Mouse (Mus musculus): ENCODE measurements around the gene Psrc1.

The Psrc1 gene

DNA sequence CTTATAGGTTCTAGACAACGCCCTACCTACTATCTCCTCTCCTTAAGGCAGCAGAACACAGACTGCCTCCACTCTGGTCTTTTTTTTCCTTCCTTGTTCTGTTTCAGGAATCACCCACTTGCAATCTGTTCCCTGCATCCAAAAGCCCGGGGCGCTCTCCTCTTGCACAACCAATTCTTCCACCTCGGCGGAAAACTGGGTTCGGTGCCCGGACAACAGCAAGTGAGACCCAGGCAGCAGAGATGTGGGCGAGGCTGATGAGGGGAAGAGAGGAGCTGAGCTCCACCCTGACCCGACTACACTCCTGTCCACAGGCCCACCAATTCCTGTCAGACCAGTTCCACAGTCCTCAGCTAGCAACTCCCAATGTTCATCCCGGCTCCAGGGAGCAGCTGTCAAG, 2.5 kb downstream of the Psrc1 start:
- DNase-seq (ENCODE audit: low spot score in 2 of 2), result no peak

- DNase-seq (ENCODE audit: low spot score in 2 of 2), result peak; percentile 90 to 96
These were observed 5.5 kb downstream of the Psrc1 start for GRCm38 (mm10) chr3:108389111-108389545.

DNA sequence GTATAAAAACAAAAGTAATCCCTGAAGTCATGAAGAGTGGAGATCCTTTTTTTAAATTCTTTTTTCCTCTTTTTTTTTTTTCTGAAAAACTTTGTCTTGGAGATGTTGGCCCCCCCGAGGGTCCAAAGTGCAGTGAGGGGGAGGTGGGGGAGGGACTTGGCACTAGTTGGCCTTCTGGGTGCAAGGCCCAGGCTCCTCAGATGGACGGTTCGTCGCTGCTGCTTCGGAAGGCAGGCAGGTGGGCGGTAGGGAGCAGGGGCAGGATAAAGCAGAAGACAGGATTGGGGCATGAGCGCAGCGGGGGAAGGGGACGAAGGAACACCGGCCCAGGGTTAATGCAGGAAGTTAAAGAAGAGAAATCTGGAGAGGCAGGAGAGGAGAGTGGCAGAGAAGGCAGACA, 8.7 kb downstream of the Psrc1 start:
- no peak for DNase-seq (ENCODE audit: low spot score in 2 of 2)

DNA sequence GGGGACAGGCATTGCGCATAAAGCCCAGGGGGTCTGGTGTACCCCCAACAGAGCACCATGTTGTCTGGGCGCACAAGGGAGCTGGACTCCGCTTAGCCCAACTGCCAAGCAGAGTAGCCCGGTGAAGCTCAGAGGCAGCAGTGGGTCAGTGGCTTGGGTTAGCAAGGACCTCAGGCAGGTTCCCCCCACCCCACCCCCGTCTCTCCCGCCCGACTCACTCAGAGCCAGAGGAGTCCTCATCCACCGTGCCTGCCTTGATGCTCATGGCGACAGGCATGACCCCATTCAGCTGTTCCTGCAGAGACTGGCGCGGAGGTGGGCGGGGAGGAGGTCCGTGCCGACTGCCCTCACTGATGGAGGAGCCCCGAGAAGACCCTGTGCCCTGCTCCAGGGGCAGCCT, 9.2 kb downstream of the Psrc1 start:
- no peak for DNase-seq (ENCODE audit: low spot score in 2 of 2)

DNA sequence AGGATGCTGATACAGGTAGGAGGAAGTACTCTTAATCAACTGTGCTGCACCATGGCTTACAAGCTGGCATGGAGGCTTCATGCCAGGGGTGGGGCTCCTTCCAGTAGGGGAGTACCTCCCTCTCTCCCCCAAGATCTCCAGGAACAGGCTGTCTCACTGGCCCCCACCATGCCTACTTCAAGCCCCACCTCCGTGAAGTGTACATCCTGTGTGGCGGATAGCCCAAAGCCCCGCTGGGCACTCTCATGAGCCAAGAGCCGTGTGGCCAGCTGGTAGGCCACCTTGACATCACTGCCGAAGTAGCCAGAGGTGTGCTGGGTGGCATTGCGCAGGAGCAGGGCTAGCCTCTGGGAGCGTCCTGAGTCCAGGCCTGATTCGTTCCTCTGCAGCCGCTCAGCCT, 14.6 kb downstream of the Psrc1 start:
- no peak for DNase-seq (ENCODE audit: low spot score in 2 of 2)

GRCm38 (mm10) chr3:108400442-108400841, 16.8 kb downstream of the Psrc1 start:
- no peak for DNase-seq (ENCODE audit: low spot score in 2 of 2)

GRCm38 (mm10) chr3:108401692-108402527, 18.3 kb downstream of the Psrc1 start:
- peak; percentile 84 to 91 for DNase-seq (ENCODE audit: low spot score in 2 of 2)

DNA sequence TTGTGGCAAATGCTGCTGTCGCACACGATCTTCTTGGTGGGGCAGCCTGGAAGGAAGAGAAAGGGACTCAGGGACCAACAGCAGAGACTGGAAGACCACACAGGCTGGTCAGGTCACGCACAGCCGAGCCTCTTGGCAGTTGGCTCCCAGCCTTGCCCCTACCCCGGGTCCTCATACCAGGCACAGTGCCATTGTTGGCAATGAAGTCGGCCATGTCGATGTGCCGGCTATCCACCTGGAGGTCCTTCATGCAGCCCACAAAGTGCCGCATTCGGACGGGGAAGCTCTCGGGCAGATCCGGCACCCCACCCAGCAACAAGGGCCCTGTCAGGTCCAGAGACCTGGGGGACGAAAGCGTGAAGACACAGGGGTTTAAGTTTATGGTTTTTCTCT, 18.9 kb downstream of the Psrc1 start:
- DNase-seq (ENCODE audit: low spot score in 2 of 2), result no peak

DNA sequence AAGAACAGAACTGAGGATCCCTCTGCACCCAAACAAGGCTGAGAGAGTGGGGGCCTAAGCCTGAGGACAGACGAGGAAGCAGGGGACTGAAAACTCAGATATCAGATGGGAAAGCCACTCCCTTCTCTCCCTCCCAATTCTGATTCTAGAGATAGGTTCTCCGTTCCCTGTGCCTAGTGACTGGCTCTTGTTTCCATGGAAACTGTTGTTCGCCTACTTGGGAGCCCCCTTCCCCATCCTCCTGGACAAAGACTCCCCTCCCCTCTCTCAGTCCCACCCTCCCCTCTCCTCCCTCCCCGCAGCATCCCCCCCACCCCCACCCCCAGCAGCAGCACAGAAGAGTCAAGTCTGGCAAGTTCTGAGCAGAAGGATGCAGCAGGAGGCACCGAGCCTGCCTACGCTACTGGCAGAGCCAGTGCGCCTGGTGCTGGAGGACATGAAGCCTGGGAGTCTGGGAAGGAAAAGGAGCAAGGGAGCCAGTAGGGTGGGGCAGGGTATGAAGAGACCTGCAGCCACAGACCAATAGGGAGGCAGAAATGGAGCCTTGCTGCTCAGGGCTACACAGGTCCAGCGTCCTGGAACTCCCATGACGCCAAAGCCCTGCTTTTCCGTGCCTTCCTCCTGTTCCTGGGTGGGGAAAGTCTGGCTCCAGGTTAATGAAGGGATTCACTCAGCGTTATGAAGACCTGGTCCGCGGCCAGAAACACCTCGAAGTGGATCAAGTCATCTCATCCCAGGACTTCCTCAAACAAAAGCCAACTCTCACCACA, 22.1 kb downstream of the Psrc1 start:
- no peak for DNase-seq (ENCODE audit: low spot score in 2 of 2)

DNA sequence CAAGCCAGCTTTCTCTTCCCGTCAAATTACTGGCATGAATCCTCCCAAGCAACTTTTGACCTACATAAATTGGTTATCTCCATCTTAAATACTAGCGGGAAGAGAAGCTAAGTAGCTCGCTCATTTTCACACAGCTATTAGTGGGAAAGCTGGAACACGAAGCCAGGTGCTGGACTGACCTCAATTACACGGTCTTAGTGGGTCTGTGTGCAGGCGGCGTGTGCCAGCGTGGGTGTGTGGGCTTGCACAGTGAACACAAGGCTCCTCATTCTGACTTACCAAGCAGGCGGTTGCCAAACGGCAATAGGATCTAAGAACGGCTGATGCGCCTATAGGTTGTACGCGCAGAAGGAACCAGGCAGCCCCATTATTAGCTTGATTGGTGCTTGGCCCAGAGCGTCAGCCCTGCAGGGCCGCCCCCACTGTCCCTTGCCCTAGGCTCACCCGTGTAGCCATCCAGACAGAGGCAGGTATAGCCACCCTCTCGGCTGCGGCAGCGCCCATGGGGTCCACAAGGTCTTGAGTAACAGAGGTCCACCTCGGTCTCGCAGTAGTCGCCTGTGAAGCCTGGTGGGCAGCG, 22.8 kb downstream of the Psrc1 start:
- no peak for DNase-seq (ENCODE audit: low spot score in 2 of 2)

DNA sequence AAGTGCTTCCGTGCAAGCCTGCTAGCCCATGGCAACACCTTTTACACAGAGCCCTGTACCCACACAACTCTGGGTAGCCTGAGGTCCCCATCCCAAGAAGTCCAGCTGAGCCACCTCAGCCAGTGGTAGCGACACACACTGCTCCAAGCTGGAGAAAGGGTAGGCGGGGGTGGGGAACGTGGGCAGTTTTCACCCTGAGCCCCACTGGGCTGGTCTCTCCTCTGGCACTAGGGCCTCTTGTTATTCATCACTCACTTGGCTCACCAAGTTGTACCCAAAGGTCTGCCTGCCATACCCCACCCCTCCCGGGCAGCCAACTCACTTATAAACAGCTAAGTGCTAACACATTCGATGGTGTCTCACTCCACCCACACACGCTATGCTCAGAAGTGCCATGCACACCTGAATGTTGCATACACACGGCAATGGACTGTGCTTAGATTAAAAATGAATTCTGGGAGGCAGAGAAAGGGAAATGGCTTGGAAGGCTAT, 24.9 kb downstream of the Psrc1 start:
- DNase-seq (ENCODE audit: low spot score in 2 of 2), result no peak

DNA sequence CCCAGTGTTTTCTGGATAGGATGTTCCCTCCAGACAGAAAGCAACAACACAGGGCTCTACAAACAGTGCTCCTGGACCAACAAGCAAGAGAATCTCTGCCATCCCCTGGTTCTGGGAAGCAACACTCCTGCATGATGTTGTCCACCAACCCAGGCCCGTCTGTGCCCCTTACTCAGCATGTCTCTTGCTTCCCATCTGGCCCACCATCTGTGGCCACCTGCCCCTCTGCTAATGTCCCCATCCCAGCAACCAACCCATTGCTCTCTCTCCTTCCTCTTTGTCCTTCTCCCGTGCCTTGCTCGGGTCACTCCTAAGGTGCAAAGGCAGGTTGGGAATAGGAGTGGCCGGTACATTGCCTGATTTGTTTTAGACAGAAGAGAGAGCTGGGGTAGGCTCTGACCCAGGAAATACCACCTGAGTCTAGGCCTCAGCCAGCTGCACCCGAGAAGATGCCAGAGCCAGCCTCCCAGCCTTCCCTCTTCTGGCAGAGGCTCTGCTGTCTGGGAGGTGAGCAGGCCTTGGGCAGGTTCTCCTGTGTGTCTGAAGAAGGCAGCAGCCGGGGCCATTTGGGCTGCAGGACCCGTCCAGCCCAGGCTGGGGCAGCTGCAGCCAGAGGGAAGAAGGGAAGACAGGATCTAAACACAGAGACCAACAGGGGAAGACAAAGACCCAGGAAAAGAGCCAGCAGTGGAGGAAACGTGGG, 26.2 kb downstream of the Psrc1 start:
- DNase-seq (ENCODE audit: low spot score in 2 of 2), result no peak

DNA sequence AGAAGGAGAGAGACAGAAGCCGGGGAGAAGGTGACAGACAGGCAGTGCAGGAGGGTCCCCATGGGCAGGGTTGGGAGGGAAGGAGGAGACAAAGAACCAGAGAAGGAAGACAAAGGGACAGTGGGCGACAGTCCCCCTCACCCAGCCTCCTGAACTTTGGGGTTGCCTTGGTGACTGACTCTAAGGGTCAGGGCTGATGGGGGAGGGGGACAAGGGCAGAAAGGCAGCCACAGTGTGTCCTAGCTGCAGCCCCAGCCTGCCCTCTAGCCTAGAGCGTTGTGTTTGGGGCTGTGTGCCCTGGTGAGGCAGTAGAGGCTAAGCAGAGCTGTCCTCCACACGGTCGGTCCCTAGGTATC, 26.7 kb downstream of the Psrc1 start:
- DNase-seq (ENCODE audit: low spot score in 2 of 2), result no peak

GRCm38 (mm10) chr3:108411026-108411753, 27.6 kb downstream of the Psrc1 start:
- no peak for DNase-seq (ENCODE audit: low spot score in 2 of 2)

DNA sequence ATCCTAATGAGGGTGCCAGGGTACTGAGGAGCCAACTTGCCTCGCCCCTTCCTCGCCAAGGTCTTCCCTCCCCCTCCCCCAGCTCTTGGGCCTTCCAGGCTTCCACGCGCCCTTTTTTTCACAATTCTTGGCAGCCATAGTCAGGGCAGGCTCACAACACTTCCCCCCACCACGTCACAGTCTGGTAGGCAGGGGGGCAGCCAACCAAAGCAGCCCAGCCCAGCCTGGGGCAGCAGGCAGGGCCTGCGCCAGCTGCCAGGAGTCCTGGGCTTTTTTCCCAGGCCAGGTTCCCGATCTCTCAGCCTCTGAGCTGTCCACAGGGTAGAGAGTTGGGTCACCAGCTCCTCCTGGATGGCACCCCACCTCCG, 28.1 kb downstream of the Psrc1 start:
- DNase-seq (ENCODE audit: low spot score in 2 of 2), result no peak

GRCm38 (mm10) chr3:108413634-108414360, 30.2 kb downstream of the Psrc1 start:
- no peak for DNase-seq (ENCODE audit: low spot score in 2 of 2)

- no peak for DNase-seq (ENCODE audit: low spot score in 2 of 2)
These were observed 31.5 kb downstream of the Psrc1 start, which contains the start of gene Celsr2 for GRCm38 (mm10) chr3:108414857-108415830. TSS of gene Celsr2 (minus strand) at chr3:108415552.

DNA sequence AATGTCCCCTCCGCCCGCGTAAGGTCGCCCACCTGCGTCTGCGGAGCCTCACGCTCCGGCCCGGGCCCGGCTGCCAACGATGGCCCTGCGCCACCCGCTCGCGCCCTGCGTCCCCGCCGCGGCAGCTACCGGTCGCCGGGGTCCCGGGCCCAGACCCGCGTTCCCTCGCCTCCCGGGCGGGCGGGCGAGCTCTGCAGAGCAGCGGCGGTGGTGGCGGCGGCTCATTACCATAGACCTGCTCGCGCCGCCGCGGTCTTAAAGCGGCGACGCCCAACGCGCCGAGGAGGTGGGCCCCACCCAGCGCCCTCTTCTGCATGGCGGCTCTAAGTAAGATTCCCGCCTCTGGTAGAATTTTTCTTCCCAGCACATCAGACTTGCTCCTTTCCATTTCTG, 32.2 kb downstream of the Psrc1 start:
- DNase-seq (ENCODE audit: low spot score in 2 of 2), result peak in 1 of 2 experiments; percentile 50

- no peak for DNase-seq (ENCODE audit: low spot score in 2 of 2)
These were observed 39.4 kb downstream of the Psrc1 start for GRCm38 (mm10) chr3:108423006-108423405.
